Mouse (Mus musculus) regulatory T cell (primary cell): ENCODE data around the gene Sh3glb2.

ENCODE experiments used
- in situ Hi-C: fragments of 300-600 bp; cut with MboI, MseI; formaldehyde crosslinking; loops from one replicate; pipeline ENCODE4 v1.15.1; 2025; ENCODE audit warnings: high pct_unique_total_duplicates

Sh3glb2 gene

DNA sequence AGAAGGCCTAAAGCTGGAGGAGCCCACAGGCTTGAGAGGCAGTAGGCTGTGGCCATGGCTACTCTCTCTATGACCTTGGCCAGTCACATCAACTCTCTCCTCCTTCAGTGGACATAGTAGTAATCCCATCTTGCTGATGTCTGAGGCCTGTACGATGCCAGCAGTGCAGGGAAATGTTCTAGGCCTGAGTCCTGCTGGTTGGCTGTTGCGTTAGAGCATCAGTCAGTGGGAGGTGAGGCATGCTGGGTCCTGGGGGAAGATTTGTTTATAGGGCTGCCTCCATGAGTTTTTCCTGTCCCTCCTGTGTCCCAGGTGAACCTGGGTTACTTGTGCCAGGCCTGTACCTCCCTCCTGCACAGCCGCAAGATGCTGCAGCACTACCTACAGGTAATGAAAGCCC is 17.1 kb downstream of the Sh3glb2 start:
- in situ Hi-C loops = no loop called here

GRCm38 (mm10) chr2:30337179-30337578 is 22.0 kb downstream of the Sh3glb2 start:
- in situ Hi-C loops = no loop called here

- in situ Hi-C loops = no loop called here
Observed at GRCm38 (mm10) chr2:30336174-30336915, 22.8 kb downstream of the Sh3glb2 start.

- in situ Hi-C loops = no loop called here
Observed at GRCm38 (mm10) chr2:30335324-30335723, 23.8 kb downstream of the Sh3glb2 start.

- in situ Hi-C loops = no loop called here
Observed at GRCm38 (mm10) chr2:30328791-30329190, 30.3 kb downstream of the Sh3glb2 start.

- in situ Hi-C loops = no loop called here
Observed at GRCm38 (mm10) chr2:30327276-30327675, 31.9 kb downstream of the Sh3glb2 start.

GRCm38 (mm10) chr2:30325296-30325695 is 33.8 kb downstream of the Sh3glb2 start:
- in situ Hi-C loops = no loop called here

DNA sequence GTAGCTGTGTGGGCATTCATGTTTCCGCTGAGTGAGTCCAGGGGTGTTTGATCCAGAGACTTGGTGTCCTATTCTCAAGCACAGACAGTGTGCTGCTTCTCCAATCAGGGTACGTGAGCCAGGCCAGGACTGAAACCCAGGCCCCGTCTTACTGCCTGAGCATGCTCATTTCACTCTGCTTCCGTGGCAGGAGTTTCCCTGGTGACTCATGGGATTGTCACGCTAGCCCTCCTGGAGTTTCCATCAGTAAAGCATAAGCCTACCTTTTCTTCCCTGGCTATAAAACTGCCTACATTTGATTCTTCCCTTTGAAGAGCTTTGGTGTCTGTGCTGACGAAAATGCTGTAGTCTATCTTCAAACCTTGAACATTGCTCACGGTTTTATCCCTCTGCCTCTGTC is 36.0 kb downstream of the Sh3glb2 start:
- in situ Hi-C loops = loop anchor here (25.0 kb wide), 1 partner anchor 1161 kb away; no protein-coding TSS in a partner anchor

DNA sequence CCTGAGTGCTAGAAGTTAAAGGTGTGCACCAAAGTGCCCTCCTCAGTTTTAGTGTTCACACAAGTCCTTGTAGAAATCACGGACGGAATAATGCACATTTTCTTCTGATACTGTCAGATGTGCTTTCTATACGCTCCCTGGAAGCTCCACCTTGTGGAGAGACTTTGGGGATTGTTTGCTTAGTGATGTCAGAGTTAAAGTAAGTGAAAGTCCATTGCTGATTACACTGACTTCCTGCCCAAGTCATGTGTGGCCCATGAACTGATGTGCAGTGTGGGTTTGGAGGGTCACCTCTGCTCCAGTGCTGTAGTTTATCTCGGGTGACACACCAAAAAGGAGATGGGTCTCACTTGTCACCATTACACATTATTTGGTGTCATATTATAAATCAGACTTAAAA is 39.9 kb downstream of the Sh3glb2 start:
- in situ Hi-C loops = loop anchor here (25.0 kb wide), 1 partner anchor 1157 kb away; no protein-coding TSS in a partner anchor

DNA sequence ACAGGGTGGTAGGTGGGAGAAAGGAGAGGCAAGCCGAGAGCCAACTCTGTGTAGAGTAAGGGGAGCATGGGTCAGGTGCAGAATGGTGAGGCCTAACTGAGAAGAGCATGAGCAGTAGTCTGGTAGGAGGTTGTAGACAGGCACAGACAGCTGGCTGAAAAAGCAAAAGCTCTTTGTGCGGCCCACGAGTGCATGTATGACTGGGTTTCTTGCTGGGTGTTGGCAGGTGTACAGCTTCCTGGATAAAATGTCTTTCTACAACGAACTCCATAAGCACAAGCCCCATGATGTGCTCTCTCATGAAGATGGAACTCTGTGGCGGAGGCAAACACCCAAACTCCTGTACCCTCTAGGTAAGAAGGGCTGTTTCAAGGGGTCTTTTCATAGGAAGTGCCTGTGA is 42.2 kb downstream of the Sh3glb2 start:
- in situ Hi-C loops = loop anchor here (25.0 kb wide), 1 partner anchor 1155 kb away; no protein-coding TSS in a partner anchor

DNA sequence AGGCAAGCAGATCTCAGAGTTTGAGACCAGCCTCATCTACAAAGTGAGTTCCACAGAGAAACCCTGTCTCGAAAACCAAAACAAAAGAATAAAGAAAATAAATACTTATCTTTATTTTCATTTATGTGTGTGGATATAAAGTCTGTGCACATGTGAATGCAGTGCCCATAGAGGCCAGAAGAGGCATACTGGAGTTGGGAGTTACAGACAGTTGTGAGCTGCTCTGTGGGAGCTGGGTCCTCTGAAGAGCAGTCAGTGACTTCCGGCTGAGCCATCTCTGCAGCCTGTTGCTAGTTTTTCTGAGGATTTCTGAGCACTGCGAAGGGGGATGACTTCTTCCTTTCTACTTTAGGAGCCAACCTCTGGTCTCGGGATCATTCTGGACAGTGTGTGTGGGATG is 43.0 kb downstream of the Sh3glb2 start:
- in situ Hi-C loops = loop anchor here (25.0 kb wide), 1 partner anchor 1154 kb away; no protein-coding TSS in a partner anchor

GRCm38 (mm10) chr2:30311481-30311880 is 47.7 kb downstream of the Sh3glb2 start:
- in situ Hi-C loops = loop anchor here (25.0 kb wide), 1 partner anchor 1149 kb away; no protein-coding TSS in a partner anchor

DNA sequence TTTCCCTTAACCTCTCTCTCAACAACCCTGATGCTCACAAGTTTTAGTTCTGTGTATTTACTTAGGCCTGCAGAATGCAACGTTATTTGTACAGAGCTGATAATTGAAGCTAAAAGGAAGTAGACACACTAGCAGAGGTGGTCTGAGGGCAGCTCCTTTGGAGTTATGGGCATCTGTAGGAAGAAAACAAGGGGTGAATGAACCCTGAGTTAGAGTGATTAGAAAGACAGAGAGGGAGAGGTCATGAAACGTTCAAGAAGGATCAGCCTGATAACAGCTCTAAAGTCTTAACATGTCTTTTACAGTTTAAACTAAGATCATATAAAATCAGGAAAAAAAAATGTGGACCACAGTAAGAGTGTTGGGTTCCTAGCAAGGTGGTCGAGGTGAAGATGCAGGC is 49.8 kb downstream of the Sh3glb2 start:
- in situ Hi-C loops = loop anchor here (5.0 to 25.0 kb wide), 2 partner anchors 312 to 1147 kb away; no protein-coding TSS in a partner anchor

- in situ Hi-C loops = loop anchor here (5.0 to 25.0 kb wide), 2 partner anchors 309 to 1144 kb away; no protein-coding TSS in a partner anchor
Observed at GRCm38 (mm10) chr2:30306087-30306486, 53.0 kb downstream of the Sh3glb2 start.

DNA sequence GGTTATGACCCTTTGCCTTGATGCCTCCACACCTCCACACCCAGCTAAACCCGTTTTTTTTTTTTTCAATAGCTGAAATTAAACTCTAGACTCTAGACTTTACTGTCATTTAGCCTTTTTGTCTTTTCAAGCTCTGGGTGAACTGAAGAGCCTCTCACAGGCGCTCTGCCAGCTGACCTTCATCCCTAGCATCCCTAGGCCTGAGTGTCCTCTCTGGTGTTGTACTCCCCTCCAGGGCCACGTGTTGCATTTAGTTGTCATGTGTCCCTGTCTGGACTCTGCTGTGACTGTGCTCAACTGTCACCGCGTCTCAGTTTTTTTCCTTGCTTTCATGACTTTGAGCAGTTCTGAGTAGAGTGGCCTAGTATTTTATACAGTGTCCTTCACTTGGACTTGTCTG is 59.2 kb downstream of the Sh3glb2 start:
- in situ Hi-C loops = loop anchor here (25.0 kb wide), 1 partner anchor 1138 kb away; no protein-coding TSS in a partner anchor

- in situ Hi-C loops = no loop called here
Observed at GRCm38 (mm10) chr2:30299525-30299924, 59.6 kb downstream of the Sh3glb2 start.
